12 mouse cellular contexts compared by ENCODE assay signal in the genomic region with DNA sequence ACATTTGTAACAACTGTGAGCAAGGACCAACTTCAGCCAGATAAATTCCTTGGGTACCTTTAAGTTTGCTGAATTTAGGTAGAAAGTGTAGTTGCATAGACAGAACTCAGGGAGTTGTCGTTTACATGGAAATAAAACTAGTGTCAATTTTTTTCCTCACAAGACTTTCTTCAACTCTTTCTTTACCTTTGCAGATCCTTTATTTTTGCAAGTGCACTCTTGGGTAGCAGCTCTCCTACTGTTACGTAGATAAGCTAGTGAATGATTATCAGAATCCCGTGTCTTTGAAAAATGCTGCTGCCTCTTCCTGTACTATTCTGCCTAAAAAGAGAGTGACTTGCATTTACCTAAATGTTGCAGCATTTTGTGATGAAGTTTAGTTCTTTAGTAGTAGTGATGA. TPM values are rescaled to one million over a fixed set of nuclear protein-coding genes. Genes with fewer than 3 reads are reported as not detected.
"Had no signal": no experiment of that assay in that cellular context is flagged by ENCODE, and none has a peak within 500 bp of the region (broad histone marks: within the 10 kb centered on the region; RNA-seq: fewer than 3 reads in every experiment).

No protein-coding gene starts in this region.

- DNase-seq: kidney, adult 2 months; kidney, postnatal 14 days; layer of hippocampus, adult 9-11 months; lung, adult 18-20 months; right cerebral cortex, postnatal 4 days; spleen, adult 18-20 months; thymus, adult 2 months had no signal

- H3K9me3 ChIP-seq: kidney, embryonic 15.5 days; limb, embryonic 12.5 days; midbrain, embryonic 13.5 days; stomach, embryonic 15.5 days had no signal

- H3K27ac ChIP-seq: kidney, embryonic 15.5 days; limb, embryonic 12.5 days; midbrain, embryonic 13.5 days; stomach, embryonic 15.5 days had no signal

- H3K36me3 ChIP-seq: kidney, embryonic 15.5 days; limb, embryonic 12.5 days; midbrain, embryonic 13.5 days; stomach, embryonic 15.5 days had no signal

- H3K27me3 ChIP-seq: kidney, embryonic 15.5 days; limb, embryonic 12.5 days; midbrain, embryonic 13.5 days; stomach, embryonic 15.5 days had no signal

- H3K4me2 ChIP-seq: kidney, embryonic 15.5 days; limb, embryonic 12.5 days; midbrain, embryonic 13.5 days; stomach, embryonic 15.5 days had no signal

- H3K9ac ChIP-seq: kidney, embryonic 15.5 days; limb, embryonic 12.5 days; midbrain, embryonic 13.5 days; stomach, embryonic 15.5 days had no signal

- ATAC-seq: intestine, embryonic 16.5 days; midbrain, embryonic 13.5 days had no signal

- H3K4me3 ChIP-seq: kidney, embryonic 15.5 days; limb, embryonic 12.5 days; midbrain, embryonic 13.5 days; stomach, embryonic 15.5 days had no signal

RNA-seq across cellular contexts. Expression of a gene that starts 54.0 kb away (rescaled TPM):
- polyA plus RNA-seq: kidney, adult 2 months; thymus, adult 2 months had no signal
